Mouse (Mus musculus) lung, embryonic 16.5 days (tissue): ENCODE data around the gene Prpf31. TPM values are rescaled to one million over a fixed set of nuclear protein-coding genes. Genes with fewer than 3 reads are reported as not detected.
"Not testable (repeated sequence)": the region's sequence is repeated elsewhere in the genome, so short reads cannot be mapped to it uniquely, and the experiment has no call there.

ENCODE experiments used
- ATAC-seq: fragments of 200-750 bp; cut with Nextera tagmentation; 2 replicates; pipeline ENCODE4 v1.8.0; 2017; ENCODE audit warnings: low read depth, mild to moderate bottlenecking, moderate library complexity
- H3K27ac ChIP-seq: fragments of 300-500 bp; sonication (generic); 2 replicates; pipeline ENCODE4 v1.5.1; 2014; ENCODE audit warnings: mild to moderate bottlenecking, control low read depth, low read length
- H3K27me3 ChIP-seq: fragments of 300-500 bp; sonication (generic); 2 replicates; pipeline ENCODE4 v1.6.1; 2014; ENCODE audit warnings: low read depth, low read length, mixed read lengths; ENCODE audit not compliant: control insufficient read depth, insufficient read depth
- H3K36me3 ChIP-seq: fragments of 300-500 bp; sonication (generic); 2 replicates; pipeline ENCODE4 v1.6.1; 2014; ENCODE audit warnings: low read length; ENCODE audit not compliant: control insufficient read depth, insufficient read depth
- H3K4me1 ChIP-seq: fragments of 300-500 bp; sonication (generic); replicated peaks from 2 replicates; pipeline ENCODE4 v1.6.1; 2014; ENCODE audit warnings: low read length, mixed read lengths; ENCODE audit not compliant: control insufficient read depth, insufficient read depth
- H3K4me2 ChIP-seq: fragments of 300-500 bp; sonication (generic); 2 replicates; pipeline ENCODE4 v1.6.1; 2014; ENCODE audit warnings: low read depth, low read length, control low read depth
- H3K4me3 ChIP-seq: fragments of 300-500 bp; sonication (generic); 2 replicates; pipeline ENCODE4 v1.5.1; 2014; ENCODE audit warnings: mild to moderate bottlenecking, low read length, control low read depth
- H3K9ac ChIP-seq: fragments of 300-500 bp; sonication (generic); 2 replicates; pipeline ENCODE4 v1.6.1; 2014; ENCODE audit warnings: low read length, control low read depth
- H3K9me3 ChIP-seq: fragments of 300-500 bp; sonication (generic); 2 replicates; pipeline ENCODE4 v1.6.1; 2016; ENCODE audit warnings: low read length; ENCODE audit not compliant: control insufficient read depth
- WGBS: fragments of 180-500 bp; shearing (Covaris S2); extraction: QIAGEN DNeasy Blood & Tissue Kit; methylation state at CpG from one replicate; pipeline ENCODE4 v1.1.7; 2014; 5-methylcytosine and 5-hydroxymethylcytosine counted together
- polyA plus RNA-seq: library from polyadenylated mRNA; unstranded; fragments of >200 nt; fragmentation: Nextera tagmentation; extraction: Ambion mirVana; gene quantifications from 2 replicates; pipeline ENCODE4 v1.2.1, GENCODE M21; 2015

Gene Prpf31
- polyA plus RNA-seq, 1 experiment from 2014 or later = 91.0 TPM

DNA sequence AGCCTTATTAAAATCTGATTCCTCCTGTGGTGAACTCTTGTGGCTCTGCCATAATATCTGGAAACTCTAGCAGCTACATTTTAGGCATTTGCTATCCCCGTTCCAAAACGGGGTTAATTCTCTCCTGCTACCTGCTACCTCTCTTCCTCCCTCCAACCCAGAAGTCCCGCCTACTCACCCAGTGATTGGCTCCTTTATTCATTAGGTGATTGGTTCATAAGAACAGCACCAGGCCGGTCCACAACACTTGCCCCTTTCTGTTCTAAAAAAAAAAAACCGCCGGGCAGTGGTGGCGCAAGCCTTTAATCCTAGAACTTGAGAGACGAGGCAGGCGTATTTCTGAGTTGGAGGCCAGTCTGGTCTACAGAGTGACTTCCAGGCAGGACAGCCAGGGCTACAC, 34.6 kb upstream of the Prpf31 start:
- no peak overlapping the region for H3K9ac ChIP-seq
- ATAC-seq = peak; percentile 31; the same call in 1 of the 2 replicates
- H3K27ac ChIP-seq = no peak overlapping the region
- 11% methylated on average over 9 of the region's 9 CpGs for WGBS
- no peaks in the 10 kb centered on the region for H3K9me3 ChIP-seq
- H3K4me2 ChIP-seq = 0 out of 2 replicates have a peak overlapping the region, but pooled peaks have one; percentile 10
- H3K27me3 ChIP-seq = no peaks in the 10 kb centered on the region
- H3K36me3 ChIP-seq = no peaks in the 10 kb centered on the region
- H3K4me1 ChIP-seq = no peaks in the 10 kb centered on the region
- no peak overlapping the region for H3K4me3 ChIP-seq

GRCm38 (mm10) chr7:3597755-3598154, 32.0 kb upstream of the Prpf31 start:
- H3K9ac ChIP-seq, H3K9me3 ChIP-seq, H3K27ac ChIP-seq, H3K27me3 ChIP-seq, H3K4me2 ChIP-seq, H3K4me1 ChIP-seq, H3K36me3 ChIP-seq, H3K4me3 ChIP-seq, ATAC-seq: not testable (repeated sequence)
- 61% methylated on average over 1 of the region's 1 CpGs for WGBS

DNA sequence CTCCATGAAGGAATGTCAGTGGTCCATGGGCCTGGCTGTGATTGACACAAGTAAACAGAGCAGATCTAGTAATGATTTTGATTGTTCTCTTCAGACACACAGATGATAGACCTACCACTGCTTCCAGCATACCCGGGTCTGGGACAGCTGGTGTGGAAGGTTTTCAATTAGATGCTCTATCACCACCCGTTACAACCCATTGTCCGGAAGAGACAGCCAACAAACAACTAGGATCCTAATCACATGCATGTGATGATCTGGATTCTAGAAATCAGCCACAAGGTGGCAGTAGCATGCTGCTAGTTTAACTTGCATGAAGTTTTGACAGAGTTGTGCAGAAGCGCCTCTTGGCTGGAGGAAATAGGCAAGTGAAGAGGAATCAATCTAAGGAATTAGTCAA, 28.7 kb upstream of the Prpf31 start:
- no peak overlapping the region for H3K4me2 ChIP-seq
- H3K36me3 ChIP-seq = no peaks in the 10 kb centered on the region
- H3K9ac ChIP-seq = no peak overlapping the region
- no peaks in the 10 kb centered on the region for H3K27me3 ChIP-seq
- no peak for ATAC-seq
- no peaks in the 10 kb centered on the region for H3K9me3 ChIP-seq
- 7% methylated on average over 4 of the region's 4 CpGs for WGBS
- no peaks in the 10 kb centered on the region for H3K4me1 ChIP-seq
- H3K27ac ChIP-seq = no peak overlapping the region
- no peak overlapping the region for H3K4me3 ChIP-seq

DNA sequence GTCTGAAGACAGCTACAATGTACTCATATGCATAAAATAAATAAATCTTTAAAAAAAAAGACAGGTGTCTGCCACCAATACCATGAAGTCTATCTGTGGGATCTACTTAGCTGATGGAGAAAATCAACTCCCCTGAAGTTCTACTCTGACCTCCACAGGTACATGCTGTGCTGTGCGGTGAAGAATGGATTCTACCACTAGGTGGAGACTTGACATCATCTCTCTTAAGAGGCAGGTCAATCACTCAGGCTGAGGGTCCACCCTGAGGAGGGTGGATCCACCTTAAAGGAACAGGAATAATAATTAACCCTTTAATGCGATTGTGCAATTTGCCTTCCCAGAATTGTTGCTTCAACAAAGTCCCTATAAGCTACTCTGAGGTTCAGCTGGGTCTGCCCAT, 23.0 kb upstream of the Prpf31 start:
- H3K36me3 ChIP-seq = no peaks in the 10 kb centered on the region
- no peak for ATAC-seq
- H3K27ac ChIP-seq = no peak overlapping the region
- no peaks in the 10 kb centered on the region for H3K9me3 ChIP-seq
- 16% methylated on average over 2 of the region's 2 CpGs for WGBS
- H3K9ac ChIP-seq = no peak overlapping the region
- no peaks in the 10 kb centered on the region for H3K27me3 ChIP-seq
- no peaks in the 10 kb centered on the region for H3K4me1 ChIP-seq
- no peak overlapping the region for H3K4me2 ChIP-seq
- H3K4me3 ChIP-seq = no peak overlapping the region

GRCm38 (mm10) chr7:3607391-3607790, 22.4 kb upstream of the Prpf31 start:
- Histone ChIP-seq H3K4me1 (no peaks in the 10 kb centered on the region), H3K4me3 (no peak overlapping the region), H3K27me3 (no peaks in the 10 kb centered on the region), H3K4me2 (no peak overlapping the region), H3K9ac (no peak overlapping the region), H3K9me3 (no peaks in the 10 kb centered on the region), H3K36me3 (no peaks in the 10 kb centered on the region), H3K27ac (no peak overlapping the region)
- 72% methylated on average over 6 of the region's 6 CpGs for WGBS
- ATAC-seq = no peak

- 92% methylated on average over 3 of the region's 3 CpGs for WGBS
Observed at GRCm38 (mm10) chr7:3608668-3609067, 21.1 kb upstream of the Prpf31 start.

DNA sequence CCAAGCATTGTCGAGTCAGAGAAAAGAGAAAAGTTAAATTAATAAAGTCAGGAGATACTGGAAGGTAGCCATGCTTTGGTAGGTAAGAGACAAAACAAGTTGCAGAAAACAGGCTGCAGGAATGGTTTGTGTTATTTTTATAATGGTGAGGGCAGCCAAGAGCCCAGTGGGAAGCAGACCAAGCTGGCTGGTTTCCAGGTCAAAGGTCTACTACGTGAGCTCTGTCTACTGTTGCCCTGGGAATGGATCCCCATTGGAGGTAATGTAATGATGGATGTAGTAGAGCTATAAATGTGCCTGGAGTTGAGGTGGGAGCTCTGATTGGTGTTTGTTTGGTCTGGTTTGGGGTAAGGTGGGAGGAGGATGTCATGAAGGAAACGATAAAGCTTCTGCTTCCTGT, 20.7 kb upstream of the Prpf31 start:
- no peaks in the 10 kb centered on the region for H3K9me3 ChIP-seq
- no peak overlapping the region for H3K27ac ChIP-seq
- no peak overlapping the region for H3K4me2 ChIP-seq
- no peaks in the 10 kb centered on the region for H3K27me3 ChIP-seq
- no peak overlapping the region for H3K9ac ChIP-seq
- H3K4me1 ChIP-seq = no peaks in the 10 kb centered on the region
- WGBS = 48% methylated on average over 3 of the region's 3 CpGs
- no peaks in the 10 kb centered on the region for H3K36me3 ChIP-seq
- no peak overlapping the region for H3K4me3 ChIP-seq
- no peak for ATAC-seq

More at GRCm38 (mm10) chr7:3608668-3609067, 21.1 kb upstream of the Prpf31 start:
- Histone ChIP-seq H3K4me2 (no peak overlapping the region), H3K9me3 (no peaks in the 10 kb centered on the region), H3K9ac (no peak overlapping the region), H3K36me3 (no peaks in the 10 kb centered on the region), H3K27ac (no peak overlapping the region), H3K27me3 (no peaks in the 10 kb centered on the region), H3K4me3 (no peak overlapping the region), H3K4me1 (no peaks in the 10 kb centered on the region)
- ATAC-seq = no peak

GRCm38 (mm10) chr7:3610437-3610836, 19.3 kb upstream of the Prpf31 start:
- Histone ChIP-seq H3K9ac (no peak overlapping the region), H3K4me3 (no peak overlapping the region), H3K27ac (no peak overlapping the region), H3K36me3 (no peaks in the 10 kb centered on the region), H3K4me2 (no peak overlapping the region), H3K4me1 (no peaks in the 10 kb centered on the region), H3K9me3 (no peaks in the 10 kb centered on the region), H3K27me3 (no peaks in the 10 kb centered on the region)
- WGBS = 79% methylated on average over 3 of the region's 3 CpGs
- ATAC-seq = no peak

- Histone ChIP-seq H3K4me2 (no peak overlapping the region), H3K27ac (no peak overlapping the region), H3K4me3 (no peak overlapping the region), H3K4me1 (no peaks in the 10 kb centered on the region), H3K9me3 (no peaks in the 10 kb centered on the region), H3K36me3 (no peaks in the 10 kb centered on the region), H3K27me3 (no peaks in the 10 kb centered on the region), H3K9ac (no peak overlapping the region)
- 81% methylated on average over 13 of the region's 13 CpGs for WGBS
- ATAC-seq = 0 out of 2 replicates have a peak, but pooled peaks have one; percentile 26
Observed at GRCm38 (mm10) chr7:3611006-3611405, 18.8 kb upstream of the Prpf31 start.

GRCm38 (mm10) chr7:3614021-3614420, 15.8 kb upstream of the Prpf31 start:
- 65% methylated on average over 3 of the region's 3 CpGs for WGBS
- no peak for ATAC-seq
- Histone ChIP-seq H3K9ac (no peak overlapping the region), H3K27me3 (no peaks in the 10 kb centered on the region), H3K4me2 (no peak overlapping the region), H3K9me3 (no peaks in the 10 kb centered on the region), H3K4me3 (no peak overlapping the region), H3K36me3 (no peaks in the 10 kb centered on the region), H3K4me1 (peaks cover 5% of the 10 kb centered on the region), H3K27ac (no peak overlapping the region)
